Mouse (Mus musculus): ENCODE results near the gene Ikzf1. TPM values are rescaled to one million over a fixed set of nuclear protein-coding genes. Genes with fewer than 3 reads are reported as not detected.
A peak's percentile ranks its signal among the peaks of the same experiment; 100 is the strongest.

The Ikzf1 gene
- polyA plus RNA-seq (2015; fragmentation: Nextera tagmentation; extraction: Ambion mirVana), result 1.5 and 1.9 TPM in 2 replicates

GRCm38 (mm10) chr11:11684930-11685852 lies at the start of gene Ikzf1:
Ikzf1 (plus strand) TSS chr11:11685003.
- Histone ChIP-seq H3K9ac (ENCODE audit: low read depth, low read length) (peak within 1 kb of the TSS; percentile 58), H3K27me3 (replicated peaks; ENCODE audit: control insufficient read depth, insufficient read depth, low read length) (peaks cover 44% of the 10 kb centered on the region), H3K9me3 (ENCODE audit: control insufficient read depth, low read length) (no peaks in the 10 kb centered on the region), H3K4me1 (ENCODE audit: control insufficient read depth, insufficient read depth, low read length) (peaks cover 9% of the 10 kb centered on the region; the same call in 1 of the 2 replicates), H3K4me2 (ENCODE audit: low read depth, low read length) (peak within 1 kb of the TSS; percentile 99), H3K4me3 (ENCODE audit: low read length) (peak within 1 kb of the TSS; percentile 71), H3K36me3 (ENCODE audit: control insufficient read depth, insufficient read depth, low read length) (no peaks in the 10 kb centered on the region), H3K27ac (ENCODE audit: low read length) (no peak within 1 kb of the TSS)
- WGBS, result 2% methylated on average over 88 of the region's 100 CpGs
- peak; percentile 80 for ATAC-seq

GRCm38 (mm10) chr11:11644303-11644702 lies 40.5 kb upstream of the Ikzf1 start:
- Histone ChIP-seq H3K27me3 (replicated peaks; ENCODE audit: control insufficient read depth, insufficient read depth, low read length) (no peaks in the 10 kb centered on the region), H3K4me2 (ENCODE audit: low read depth, low read length) (no peak overlapping the region), H3K4me3 (ENCODE audit: low read length) (no peak overlapping the region), H3K4me1 (ENCODE audit: control insufficient read depth, insufficient read depth, low read length) (no peaks in the 10 kb centered on the region), H3K9me3 (ENCODE audit: control insufficient read depth, low read length) (no peaks in the 10 kb centered on the region), H3K27ac (ENCODE audit: low read length) (no peak overlapping the region), H3K36me3 (ENCODE audit: control insufficient read depth, insufficient read depth, low read length) (no peaks in the 10 kb centered on the region), H3K9ac (ENCODE audit: low read depth, low read length) (no peak overlapping the region)
- no peak for ATAC-seq

GRCm38 (mm10) chr11:11656388-11656787 lies 28.4 kb upstream of the Ikzf1 start:
- no peak overlapping the region for H3K9ac ChIP-seq (ENCODE audit: low read depth, low read length)
- no peak overlapping the region for H3K4me2 ChIP-seq (ENCODE audit: low read depth, low read length)
- no peaks in the 10 kb centered on the region for H3K4me1 ChIP-seq (ENCODE audit: control insufficient read depth, insufficient read depth, low read length)
- WGBS, result 88% methylated on average over 3 of the region's 3 CpGs
- H3K36me3 ChIP-seq (ENCODE audit: control insufficient read depth, insufficient read depth, low read length), result no peaks in the 10 kb centered on the region
- H3K27ac ChIP-seq (ENCODE audit: low read length), result no peak overlapping the region
- H3K9me3 ChIP-seq (ENCODE audit: control insufficient read depth, low read length), result no peaks in the 10 kb centered on the region
- ATAC-seq, result no peak
- H3K27me3 ChIP-seq (replicated peaks; ENCODE audit: control insufficient read depth, insufficient read depth, low read length), result no peaks in the 10 kb centered on the region
- H3K4me3 ChIP-seq (ENCODE audit: low read length), result no peak overlapping the region

- Histone ChIP-seq H3K36me3 (ENCODE audit: control insufficient read depth, insufficient read depth, low read length) (no peaks in the 10 kb centered on the region), H3K27ac (ENCODE audit: low read length) (no peak overlapping the region), H3K9me3 (ENCODE audit: control insufficient read depth, low read length) (no peaks in the 10 kb centered on the region), H3K4me1 (ENCODE audit: control insufficient read depth, insufficient read depth, low read length) (no peaks in the 10 kb centered on the region), H3K4me2 (ENCODE audit: low read depth, low read length) (no peak overlapping the region), H3K27me3 (replicated peaks; ENCODE audit: control insufficient read depth, insufficient read depth, low read length) (no peaks in the 10 kb centered on the region), H3K9ac (ENCODE audit: low read depth, low read length) (no peak overlapping the region), H3K4me3 (ENCODE audit: low read length) (no peak overlapping the region)
- WGBS, result 38% methylated on average over 5 of the region's 5 CpGs
- peak; percentile 62 for ATAC-seq
These were observed 27.7 kb upstream of the Ikzf1 start for GRCm38 (mm10) chr11:11656995-11657530.

GRCm38 (mm10) chr11:11657634-11658033 lies 27.2 kb upstream of the Ikzf1 start:
- H3K4me3 ChIP-seq (ENCODE audit: low read length), result no peak overlapping the region
- H3K9me3 ChIP-seq (ENCODE audit: control insufficient read depth, low read length), result no peaks in the 10 kb centered on the region
- H3K36me3 ChIP-seq (ENCODE audit: control insufficient read depth, insufficient read depth, low read length), result no peaks in the 10 kb centered on the region
- H3K4me1 ChIP-seq (ENCODE audit: control insufficient read depth, insufficient read depth, low read length), result no peaks in the 10 kb centered on the region
- no peak overlapping the region for H3K9ac ChIP-seq (ENCODE audit: low read depth, low read length)
- H3K4me2 ChIP-seq (ENCODE audit: low read depth, low read length), result no peak overlapping the region
- ATAC-seq, result no peak
- H3K27ac ChIP-seq (ENCODE audit: low read length), result no peak overlapping the region
- 79% methylated on average over 4 of the region's 4 CpGs for WGBS
- no peaks in the 10 kb centered on the region for H3K27me3 ChIP-seq (replicated peaks; ENCODE audit: control insufficient read depth, insufficient read depth, low read length)

GRCm38 (mm10) chr11:11658834-11659233 lies 26.0 kb upstream of the Ikzf1 start:
- Histone ChIP-seq H3K4me1 (ENCODE audit: control insufficient read depth, insufficient read depth, low read length) (no peaks in the 10 kb centered on the region), H3K4me2 (ENCODE audit: low read depth, low read length) (no peak overlapping the region), H3K27ac (ENCODE audit: low read length) (no peak overlapping the region), H3K4me3 (ENCODE audit: low read length) (no peak overlapping the region), H3K9me3 (ENCODE audit: control insufficient read depth, low read length) (no peaks in the 10 kb centered on the region), H3K27me3 (replicated peaks; ENCODE audit: control insufficient read depth, insufficient read depth, low read length) (no peaks in the 10 kb centered on the region), H3K9ac (ENCODE audit: low read depth, low read length) (no peak overlapping the region), H3K36me3 (ENCODE audit: control insufficient read depth, insufficient read depth, low read length) (no peaks in the 10 kb centered on the region)
- 76% methylated on average over 4 of the region's 4 CpGs for WGBS
- no peak for ATAC-seq

GRCm38 (mm10) chr11:11660651-11661050 lies 24.2 kb upstream of the Ikzf1 start:
- H3K9me3 ChIP-seq (ENCODE audit: control insufficient read depth, low read length), result no peaks in the 10 kb centered on the region
- no peaks in the 10 kb centered on the region for H3K36me3 ChIP-seq (ENCODE audit: control insufficient read depth, insufficient read depth, low read length)
- no peaks in the 10 kb centered on the region for H3K4me1 ChIP-seq (ENCODE audit: control insufficient read depth, insufficient read depth, low read length)
- H3K27ac ChIP-seq (ENCODE audit: low read length), result no peak overlapping the region
- no peak overlapping the region for H3K9ac ChIP-seq (ENCODE audit: low read depth, low read length)
- 81% methylated on average over 4 of the region's 4 CpGs for WGBS
- ATAC-seq, result no peak
- no peak overlapping the region for H3K4me2 ChIP-seq (ENCODE audit: low read depth, low read length)
- no peaks in the 10 kb centered on the region for H3K27me3 ChIP-seq (replicated peaks; ENCODE audit: control insufficient read depth, insufficient read depth, low read length)
- no peak overlapping the region for H3K4me3 ChIP-seq (ENCODE audit: low read length)

GRCm38 (mm10) chr11:11667254-11667921 lies 17.4 kb upstream of the Ikzf1 start:
- Histone ChIP-seq H3K9me3 (ENCODE audit: control insufficient read depth, low read length) (no peaks in the 10 kb centered on the region), H3K9ac (ENCODE audit: low read depth, low read length) (no peak overlapping the region), H3K4me3 (ENCODE audit: low read length) (no peak overlapping the region), H3K27me3 (replicated peaks; ENCODE audit: control insufficient read depth, insufficient read depth, low read length) (no peaks in the 10 kb centered on the region), H3K4me2 (ENCODE audit: low read depth, low read length) (no peak overlapping the region), H3K4me1 (ENCODE audit: control insufficient read depth, insufficient read depth, low read length) (no peaks in the 10 kb centered on the region), H3K27ac (ENCODE audit: low read length) (no peak overlapping the region), H3K36me3 (ENCODE audit: control insufficient read depth, insufficient read depth, low read length) (no peaks in the 10 kb centered on the region)
- no peak for ATAC-seq
- 75% methylated on average over 4 of the region's 4 CpGs for WGBS

- no peak overlapping the region for H3K9ac ChIP-seq (ENCODE audit: low read depth, low read length)
- no peak overlapping the region for H3K4me3 ChIP-seq (ENCODE audit: low read length)
- no peak for ATAC-seq
- no peak overlapping the region for H3K4me2 ChIP-seq (ENCODE audit: low read depth, low read length)
- H3K4me1 ChIP-seq (ENCODE audit: control insufficient read depth, insufficient read depth, low read length), result no peaks in the 10 kb centered on the region
- H3K27ac ChIP-seq (ENCODE audit: low read length), result no peak overlapping the region
- no peaks in the 10 kb centered on the region for H3K9me3 ChIP-seq (ENCODE audit: control insufficient read depth, low read length)
- WGBS, result 87% methylated on average over 3 of the region's 3 CpGs
- no peaks in the 10 kb centered on the region for H3K27me3 ChIP-seq (replicated peaks; ENCODE audit: control insufficient read depth, insufficient read depth, low read length)
- H3K36me3 ChIP-seq (ENCODE audit: control insufficient read depth, insufficient read depth, low read length), result no peaks in the 10 kb centered on the region
These were observed 16.9 kb upstream of the Ikzf1 start for GRCm38 (mm10) chr11:11667922-11668290.

Measured in intestine, embryonic 16.5 days (tissue).